Mouse (Mus musculus) ES-E14 (cell line): ENCODE data around the gene Fnbp1. TPM values are rescaled to one million over a fixed set of nuclear protein-coding genes. Genes with fewer than 3 reads are reported as not detected.

Experiments used
- DNase-seq: peaks from one replicate; pipeline ENCODE4 v3.0.0-alpha.2; 2013; ENCODE audit warnings: low read depth, low spot score
- H3K27ac ChIP-seq: 2 replicates; pipeline ENCODE4 v1.5.1; 2012; ENCODE audit warnings: low read depth, mild to moderate bottlenecking, low read length, moderate library complexity, mixed read lengths; ENCODE audit not compliant: poor library complexity, insufficient read depth, severe bottlenecking
- H3K36me3 ChIP-seq: 2 replicates; pipeline ENCODE4 v1.6.1; 2012; ENCODE audit warnings: mild to moderate bottlenecking, low read length, moderate library complexity, mixed read lengths; ENCODE audit not compliant: control insufficient read depth, poor library complexity, insufficient read depth, severe bottlenecking
- H3K4me1 ChIP-seq, 2 experiments: fragments of 150-350 bp in 1 of 2; sonication (generic) in 1 of 2; 2 replicates each; pipeline ENCODE4 v1.6.1; 2012; ENCODE audit warnings: low read length in 2 of 2, mild to moderate bottlenecking in 1 of 2, mixed read lengths in 1 of 2; ENCODE audit not compliant: control insufficient read depth in 2 of 2, insufficient read depth in 2 of 2, poor library complexity in 1 of 2
- H3K4me3 ChIP-seq, 2 experiments: fragments of 150-350 bp in 1 of 2; sonication (generic) in 1 of 2; 2 replicates each; pipeline ENCODE4 v1.5.1; 2012; ENCODE audit warnings: low read length in 2 of 2, low read depth in 1 of 2, mild to moderate bottlenecking in 1 of 2, mixed read lengths in 1 of 2; ENCODE audit not compliant: insufficient read depth in 1 of 2, poor library complexity in 1 of 2, severe bottlenecking in 1 of 2
- H3K9ac ChIP-seq: 2 replicates; pipeline ENCODE4 v1.6.1; 2012; ENCODE audit warnings: low read depth, mild to moderate bottlenecking, low read length, mixed read lengths; ENCODE audit not compliant: poor library complexity, insufficient read depth, severe bottlenecking
- H3K9me3 ChIP-seq: fragments of 150-350 bp; sonication (generic); 2 replicates; pipeline ENCODE4 v1.6.1; 2012; ENCODE audit warnings: low read depth, mild to moderate bottlenecking, low read length; ENCODE audit not compliant: control insufficient read depth, insufficient read depth
- CHD2 ChIP-seq: IDR thresholded peaks from 2 replicates; pipeline ENCODE4 v1.6.1; 2014; ENCODE audit warnings: mild to moderate bottlenecking, low read depth, low read length, inconsistent platforms
- HCFC1 ChIP-seq: IDR thresholded peaks from 2 replicates; pipeline ENCODE4 v1.6.1; 2012; ENCODE audit warnings: low read length, inconsistent platforms, borderline replicate concordance; ENCODE audit not compliant: insufficient read depth
- MAFK ChIP-seq: IDR thresholded peaks from 2 replicates; pipeline ENCODE4 v1.6.1; 2014; ENCODE audit warnings: mild to moderate bottlenecking, low read depth, low read length, inconsistent platforms; ENCODE audit not compliant: insufficient read depth
- ZC3H11A ChIP-seq: IDR thresholded peaks from 2 replicates; pipeline ENCODE4 v1.6.1; 2012; ENCODE audit warnings: low read depth, mild to moderate bottlenecking, inconsistent platforms, low read length, borderline replicate concordance
- ZNF384 ChIP-seq: IDR thresholded peaks from 2 replicates; pipeline ENCODE4 v1.6.1; 2012; ENCODE audit warnings: low read depth, low read length, inconsistent platforms
- in situ Hi-C, 2 experiments: fragments of 600-800 bp; cut with MboI; formaldehyde crosslinking; loops; one replicate each; pipeline ENCODE4 v1.15.1; 2025; ENCODE audit warnings: low sequenced_read_pairs in 2 of 2, inconsistent platforms in 1 of 2; ENCODE audit not compliant: unreplicated experiment in 2 of 2
- total RNA-seq: library from RNA; depleted of rRNA; stranded (reverse); fragments of 300-350 nt; gene quantifications from 2 replicates; pipeline ENCODE4 v1.2.3, GENCODE M21; 2012

Fnbp1 gene
- total RNA-seq, 1 experiment = 16.5 TPM

DNA sequence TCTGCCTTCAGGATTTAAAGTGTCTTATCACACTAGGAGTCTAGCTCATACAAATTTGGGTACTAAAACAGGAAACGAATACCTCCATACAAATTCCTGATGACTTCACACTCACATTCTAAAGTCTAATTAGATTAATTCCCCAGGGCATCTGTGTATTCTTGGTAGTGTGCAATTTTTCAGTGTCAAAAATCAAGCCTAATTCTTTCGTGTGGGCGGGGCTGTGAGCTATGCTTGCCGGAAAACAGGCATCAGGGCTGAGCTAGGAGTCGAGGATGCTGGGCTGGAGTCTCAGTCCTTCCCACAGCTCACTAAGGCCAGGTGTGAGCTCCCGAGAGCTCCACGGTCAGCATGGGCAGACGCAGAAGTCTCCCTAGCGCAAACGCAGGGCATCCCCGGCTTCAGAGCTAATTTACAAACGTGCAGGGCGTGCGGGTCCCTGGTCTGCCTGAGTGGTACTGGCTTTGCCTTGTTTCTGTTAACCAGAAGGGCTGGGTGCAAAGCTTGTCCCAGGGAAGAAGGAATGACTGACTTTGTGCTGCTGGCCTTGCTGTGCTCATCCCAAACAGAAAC lies 4.7 kb downstream of the Fnbp1 start:
- Histone ChIP-seq H3K9me3 (no peaks in the 10 kb centered on the region), H3K4me3 (0 out of 4 replicates have a peak overlapping the region, but pooled peaks of 1 of the 2 experiments have one; percentile 14), H3K36me3 (no peaks in the 10 kb centered on the region), H3K27ac (no peak overlapping the region), H3K9ac (no peak overlapping the region; the same call in 1 of the 2 replicates), H3K4me1 (peaks cover 13 to 27% of the 10 kb centered on the region in 2 experiments)
- no peak for TF ChIP-seq ZC3H11A
- no peak for TF ChIP-seq HCFC1
- no peak for TF ChIP-seq ZNF384
- TF ChIP-seq CHD2 = no peak
- no peak for TF ChIP-seq MAFK
- DNase-seq = no peak
- in situ Hi-C loops = no loop called here

DNA sequence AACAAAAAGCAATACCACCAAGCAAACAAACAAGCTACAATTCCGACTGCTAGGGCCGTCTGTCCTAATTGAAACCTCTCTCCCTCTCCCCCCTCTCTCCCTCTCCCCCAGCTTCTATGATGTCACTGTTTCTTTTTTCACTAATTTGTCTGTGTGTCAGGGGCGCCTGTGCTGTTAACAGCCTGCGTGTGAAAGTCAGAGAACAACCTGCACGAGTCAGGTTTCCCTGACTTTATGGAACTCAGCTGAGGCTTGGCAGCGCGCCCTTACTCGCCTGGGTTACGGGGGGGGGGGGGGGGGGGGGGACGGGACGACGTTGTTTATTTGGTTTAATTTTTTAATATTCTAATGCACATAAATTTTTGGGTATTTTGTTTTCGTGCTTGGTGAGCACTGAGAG lies 5.5 kb downstream of the Fnbp1 start:
- H3K9ac ChIP-seq = no peak overlapping the region
- H3K4me1 ChIP-seq = peaks cover 16 to 28% of the 10 kb centered on the region in 2 experiments
- no peaks in the 10 kb centered on the region for H3K36me3 ChIP-seq
- H3K4me3 ChIP-seq = no peak overlapping the region
- H3K9me3 ChIP-seq = no peaks in the 10 kb centered on the region
- no peak overlapping the region; the same call in 1 of the 2 replicates for H3K27ac ChIP-seq
- in situ Hi-C loops = no loop called here
- no peak for DNase-seq
- TF ChIP-seq ZC3H11A (no peak), ZNF384 (no peak), CHD2 (no peak), MAFK (no peak), HCFC1 (no peak)

DNA sequence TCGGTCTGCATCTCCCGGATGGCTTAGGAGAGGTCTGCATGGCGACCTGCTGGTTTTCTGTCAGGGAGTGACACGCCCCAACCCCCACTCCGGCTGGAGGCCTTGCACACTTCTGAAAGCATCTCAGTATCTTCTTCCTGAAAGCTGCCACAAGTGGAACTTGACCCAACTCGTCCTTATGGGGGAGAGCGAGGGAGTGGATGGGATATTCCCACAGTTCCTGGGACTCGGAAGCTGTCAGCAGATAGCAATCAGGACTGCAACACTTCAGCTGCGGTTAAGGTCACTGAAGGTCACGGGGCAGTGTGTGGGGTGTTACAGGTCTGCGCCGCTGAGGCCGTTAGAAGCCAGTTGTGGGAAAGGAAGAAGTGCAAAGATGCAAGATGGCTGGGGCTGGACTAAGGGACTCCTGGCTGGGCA lies 6.3 kb downstream of the Fnbp1 start:
- H3K9ac ChIP-seq = no peak overlapping the region
- no peaks in the 10 kb centered on the region for H3K9me3 ChIP-seq
- H3K4me3 ChIP-seq = peak overlapping the region in 1 of 2 experiments; percentile 13; a peak in 2 of 4 replicates
- TF ChIP-seq ZNF384 (no peak), HCFC1 (no peak), ZC3H11A (no peak), MAFK (no peak), CHD2 (no peak)
- peaks cover 17 to 34% of the 10 kb centered on the region in 2 experiments for H3K4me1 ChIP-seq
- no peaks in the 10 kb centered on the region for H3K36me3 ChIP-seq
- no peak for DNase-seq
- H3K27ac ChIP-seq = peak overlapping the region; percentile 16; the same call in 1 of the 2 replicates
- in situ Hi-C loops = no loop called here

DNA sequence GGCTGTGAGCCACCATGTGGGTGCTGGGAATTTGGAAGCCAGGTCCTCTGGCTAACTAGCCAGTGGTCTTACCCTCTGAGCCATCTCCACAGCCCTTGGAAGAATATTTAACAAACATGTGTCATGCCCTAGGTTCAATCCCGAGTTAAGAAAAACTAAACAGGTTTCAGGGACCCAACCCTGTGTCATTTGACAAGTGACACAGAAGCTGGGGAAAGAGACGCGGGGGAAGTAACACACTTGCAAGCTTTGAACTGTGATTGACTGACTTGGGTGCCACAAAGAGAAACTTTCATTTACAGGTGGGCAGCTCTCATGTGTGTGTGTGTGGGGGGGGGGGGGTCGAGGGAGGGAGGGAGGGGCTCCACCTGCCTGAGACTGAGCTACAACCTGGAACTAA lies 7.8 kb downstream of the Fnbp1 start:
- no peak for DNase-seq
- H3K36me3 ChIP-seq = no peaks in the 10 kb centered on the region
- no peaks in the 10 kb centered on the region for H3K9me3 ChIP-seq
- H3K9ac ChIP-seq = no peak overlapping the region; the same call in 1 of the 2 replicates
- peaks cover 24 to 40% of the 10 kb centered on the region in 2 experiments for H3K4me1 ChIP-seq
- TF ChIP-seq CHD2 (no peak), ZC3H11A (no peak), ZNF384 (no peak), HCFC1 (no peak), MAFK (no peak)
- no peak overlapping the region; the same call in 1 of the 2 replicates for H3K27ac ChIP-seq
- in situ Hi-C loops = no loop called here
- H3K4me3 ChIP-seq = no peak overlapping the region
